Mouse (Mus musculus) heart, embryonic 10.5 days (tissue): ENCODE results near the gene Siah1a. TPM values are rescaled to one million over a fixed set of nuclear protein-coding genes. Genes with fewer than 3 reads are reported as not detected.

Experiments used
- DNase-seq: peaks from one replicate; pipeline ENCODE4 v3.0.0-alpha.2; 2017; ENCODE audit warnings: low spot score
- H3K27ac ChIP-seq: fragments of 300-500 bp; sonication (generic); 2 replicates; pipeline ENCODE4 v1.5.1; 2016; ENCODE audit warnings: mild to moderate bottlenecking
- H3K27me3 ChIP-seq: fragments of 300-500 bp; sonication (generic); 2 replicates; pipeline ENCODE4 v1.6.1; 2016; ENCODE audit warnings: mild to moderate bottlenecking; ENCODE audit not compliant: poor library complexity, insufficient read depth, severe bottlenecking
- H3K36me3 ChIP-seq: fragments of 300-500 bp; sonication (generic); 2 replicates; pipeline ENCODE4 v1.6.1; 2016; ENCODE audit warnings: mild to moderate bottlenecking, moderate library complexity
- H3K4me1 ChIP-seq: fragments of 300-500 bp; sonication (generic); 2 replicates; pipeline ENCODE4 v1.6.1; 2016; ENCODE audit warnings: mild to moderate bottlenecking
- H3K4me3 ChIP-seq: fragments of 300-500 bp; sonication (generic); 2 replicates; pipeline ENCODE4 v1.5.1; 2016; ENCODE audit warnings: mild to moderate bottlenecking, moderate library complexity
- H3K9me3 ChIP-seq: fragments of 300-500 bp; sonication (generic); 2 replicates; pipeline ENCODE4 v1.6.1; 2016; ENCODE audit warnings: mild to moderate bottlenecking, moderate library complexity
- WGBS: fragments of 180-500 bp; shearing (Covaris S2); methylation state at CpG from one replicate; pipeline ENCODE4 v1.1.7; 2016; 5-methylcytosine and 5-hydroxymethylcytosine counted together
- polyA plus RNA-seq: library from polyadenylated mRNA; unstranded; fragments of >200 nt; fragmentation: Nextera tagmentation; extraction: Ambion mirVana; gene quantifications from 2 replicates; pipeline ENCODE4 v1.2.1, GENCODE M21; 2016

Gene Siah1a
- polyA plus RNA-seq, 1 experiment from 2014 or later: 39.9 TPM

- Histone ChIP-seq H3K4me3 (no peak overlapping the region), H3K27ac (no peak overlapping the region), H3K36me3 (no peaks in the 10 kb centered on the region), H3K27me3 (no peaks in the 10 kb centered on the region), H3K4me1 (peaks cover 25% of the 10 kb centered on the region), H3K9me3 (no peaks in the 10 kb centered on the region)
- no peak for DNase-seq
These were observed 4.8 kb downstream of the Siah1a start for GRCm38 (mm10) chr8:86740899-86741298.

GRCm38 (mm10) chr8:86735446-86736111 is 10.2 kb downstream of the Siah1a start:
- Histone ChIP-seq H3K4me1 (peaks cover 40% of the 10 kb centered on the region), H3K9me3 (no peaks in the 10 kb centered on the region), H3K36me3 (no peaks in the 10 kb centered on the region), H3K27ac (no peak overlapping the region), H3K27me3 (no peaks in the 10 kb centered on the region), H3K4me3 (no peak overlapping the region)
- DNase-seq: no peak
- 29% methylated on average over 3 of the region's 3 CpGs for WGBS

- Histone ChIP-seq H3K4me1 (peaks cover 46% of the 10 kb centered on the region), H3K4me3 (no peak overlapping the region)
- no peak for DNase-seq
These were observed 10.8 kb downstream of the Siah1a start for GRCm38 (mm10) chr8:86734954-86735353.

GRCm38 (mm10) chr8:86734171-86734570 is 11.6 kb downstream of the Siah1a start:
- peaks cover 50% of the 10 kb centered on the region for H3K4me1 ChIP-seq
- no peaks in the 10 kb centered on the region for H3K36me3 ChIP-seq
- 40% methylated on average over 4 of the region's 4 CpGs for WGBS
- no peaks in the 10 kb centered on the region for H3K9me3 ChIP-seq
- no peak for DNase-seq
- no peak overlapping the region for H3K27ac ChIP-seq
- H3K27me3 ChIP-seq: no peaks in the 10 kb centered on the region
- H3K4me3 ChIP-seq: no peak overlapping the region

More at GRCm38 (mm10) chr8:86734954-86735353, 10.8 kb downstream of the Siah1a start:
- 0 out of 2 replicates have a peak overlapping the region, but pooled peaks have one; percentile 6 for H3K27ac ChIP-seq
- no peaks in the 10 kb centered on the region for H3K9me3 ChIP-seq
- 74% methylated on average over 1 of the region's 1 CpGs for WGBS
- H3K27me3 ChIP-seq: no peaks in the 10 kb centered on the region
- no peaks in the 10 kb centered on the region for H3K36me3 ChIP-seq

GRCm38 (mm10) chr8:86730860-86731259 is 14.9 kb downstream of the Siah1a start:
- Histone ChIP-seq H3K27ac (no peak overlapping the region), H3K9me3 (no peaks in the 10 kb centered on the region), H3K27me3 (no peaks in the 10 kb centered on the region), H3K4me3 (no peak overlapping the region), H3K4me1 (peaks cover 49% of the 10 kb centered on the region), H3K36me3 (peaks cover 3% of the 10 kb centered on the region; the same call in 1 of the 2 replicates)
- DNase-seq: no peak
- WGBS: 71% methylated on average over 1 of the region's 1 CpGs

GRCm38 (mm10) chr8:86730303-86730702 is 15.4 kb downstream of the Siah1a start:
- WGBS: 42% methylated on average over 3 of the region's 3 CpGs
- no peak for DNase-seq
- no peaks in the 10 kb centered on the region for H3K27me3 ChIP-seq
- H3K27ac ChIP-seq: no peak overlapping the region
- H3K9me3 ChIP-seq: no peaks in the 10 kb centered on the region
- H3K4me1 ChIP-seq: peaks cover 43% of the 10 kb centered on the region
- H3K4me3 ChIP-seq: no peak overlapping the region
- H3K36me3 ChIP-seq: peaks cover 6% of the 10 kb centered on the region

GRCm38 (mm10) chr8:86728224-86728950 is 17.3 kb downstream of the Siah1a start:
- 49% methylated on average over 19 of the region's 19 CpGs for WGBS
- peaks cover 31% of the 10 kb centered on the region for H3K4me1 ChIP-seq
- H3K27me3 ChIP-seq: no peaks in the 10 kb centered on the region
- peak overlapping the region; percentile 45; the same call in 1 of the 2 replicates for H3K27ac ChIP-seq
- H3K4me3 ChIP-seq: no peak overlapping the region
- H3K9me3 ChIP-seq: no peaks in the 10 kb centered on the region
- no peak for DNase-seq
- H3K36me3 ChIP-seq: peaks cover 11% of the 10 kb centered on the region

- H3K9me3 ChIP-seq: no peaks in the 10 kb centered on the region
- H3K36me3 ChIP-seq: peaks cover 24% of the 10 kb centered on the region
- DNase-seq: no peak
- H3K4me3 ChIP-seq: no peak overlapping the region
- H3K27me3 ChIP-seq: no peaks in the 10 kb centered on the region
- H3K4me1 ChIP-seq: peaks cover 28% of the 10 kb centered on the region
- WGBS: 85% methylated on average over 6 of the region's 6 CpGs
- H3K27ac ChIP-seq: no peak overlapping the region
These were observed 18.8 kb downstream of the Siah1a start for GRCm38 (mm10) chr8:86726959-86727358.

- peaks cover 45% of the 10 kb centered on the region for H3K36me3 ChIP-seq
- no peak for DNase-seq
- no peaks in the 10 kb centered on the region for H3K4me1 ChIP-seq
- no peak overlapping the region for H3K4me3 ChIP-seq
- 84% methylated on average over 2 of the region's 2 CpGs for WGBS
- no peaks in the 10 kb centered on the region for H3K27me3 ChIP-seq
- no peaks in the 10 kb centered on the region for H3K9me3 ChIP-seq
- no peak overlapping the region for H3K27ac ChIP-seq
These were observed 24.2 kb downstream of the Siah1a start for GRCm38 (mm10) chr8:86721490-86721889.

GRCm38 (mm10) chr8:86720756-86721459 is 24.8 kb downstream of the Siah1a start:
- WGBS: 93% methylated on average over 6 of the region's 6 CpGs
- Histone ChIP-seq H3K36me3 (peaks cover 51% of the 10 kb centered on the region), H3K4me1 (no peaks in the 10 kb centered on the region)

GRCm38 (mm10) chr8:86719368-86719767 is 26.4 kb downstream of the Siah1a start:
- DNase-seq: no peak
- H3K36me3 ChIP-seq: peaks cover 54% of the 10 kb centered on the region
- H3K27ac ChIP-seq: no peak overlapping the region
- no peaks in the 10 kb centered on the region for H3K4me1 ChIP-seq
- no peak overlapping the region for H3K4me3 ChIP-seq
- H3K27me3 ChIP-seq: no peaks in the 10 kb centered on the region
- no peaks in the 10 kb centered on the region for H3K9me3 ChIP-seq
- WGBS: 79% methylated on average over 1 of the region's 1 CpGs

More at GRCm38 (mm10) chr8:86720756-86721459, 24.8 kb downstream of the Siah1a start:
- Histone ChIP-seq H3K9me3 (no peaks in the 10 kb centered on the region), H3K4me3 (no peak overlapping the region), H3K27me3 (no peaks in the 10 kb centered on the region), H3K27ac (no peak overlapping the region)
- DNase-seq: no peak

- no peaks in the 10 kb centered on the region for H3K9me3 ChIP-seq
- no peak overlapping the region for H3K27ac ChIP-seq
- WGBS: 82% methylated on average over 2 of the region's 2 CpGs
- no peak for DNase-seq
- no peak overlapping the region for H3K4me3 ChIP-seq
- peaks cover 54% of the 10 kb centered on the region for H3K36me3 ChIP-seq
- H3K27me3 ChIP-seq: no peaks in the 10 kb centered on the region
- H3K4me1 ChIP-seq: no peaks in the 10 kb centered on the region
These were observed 27.3 kb downstream of the Siah1a start for GRCm38 (mm10) chr8:86718332-86718994.
